Mouse (Mus musculus) heart, adult 2 months (tissue): ENCODE data around the gene Mid1ip1. TPM values are rescaled to one million over a fixed set of nuclear protein-coding genes. Genes with fewer than 3 reads are reported as not detected.

Experiments used
- DNase-seq, 2 experiments: peaks; one replicate each; pipeline ENCODE4 v3.0.0; 2021
- H3K27ac ChIP-seq: fragments of 200-600 bp; 2 replicates; pipeline ENCODE4 v1.8.1; 2022
- H3K27me3 ChIP-seq: fragments of 200-500 bp; 2 replicates; pipeline ENCODE4 v1.6.1; 2012; ENCODE audit warnings: mild to moderate bottlenecking, low read length, inconsistent platforms, mixed read lengths; ENCODE audit not compliant: control insufficient read depth, insufficient read depth
- H3K36me3 ChIP-seq: fragments of 200-500 bp; 2 replicates; pipeline ENCODE4 v1.6.1; 2012; ENCODE audit warnings: low read length, inconsistent platforms; ENCODE audit not compliant: control insufficient read depth, insufficient read depth
- H3K4me1 ChIP-seq: fragments of 200-500 bp; 2 replicates; pipeline ENCODE4 v1.6.1; 2011; ENCODE audit warnings: low read length; ENCODE audit not compliant: control insufficient read depth, insufficient read depth
- H3K4me3 ChIP-seq: fragments of 200-600 bp; 2 replicates; pipeline ENCODE4 v1.8.1; 2022
- H3K79me2 ChIP-seq: fragments of 200-500 bp; replicated peaks from 2 replicates; pipeline ENCODE4 v1.6.1; 2012; ENCODE audit warnings: mild to moderate bottlenecking, inconsistent platforms, low read length, moderate library complexity, mixed read lengths; ENCODE audit not compliant: control insufficient read depth, insufficient read depth
- H3K9ac ChIP-seq: fragments of 200-500 bp; 2 replicates; pipeline ENCODE4 v1.6.1; 2012; ENCODE audit warnings: low read depth, mild to moderate bottlenecking, control low read depth, inconsistent platforms, low read length, mixed read lengths
- CTCF ChIP-seq: fragments of 200-600 bp; IDR thresholded peaks from 2 replicates; pipeline ENCODE4 v1.8.1; 2022; ENCODE audit warnings: antibody characterized with exemption, mild to moderate bottlenecking, moderate library complexity
- EP300 ChIP-seq: fragments of 200-500 bp; IDR thresholded peaks from 2 replicates; pipeline ENCODE4 v1.6.1; 2011; ENCODE audit warnings: low read depth, low read length, control low read depth; ENCODE audit not compliant: insufficient read depth
- POLR2A ChIP-seq: fragments of 200-500 bp; IDR thresholded peaks from 2 replicates; pipeline ENCODE4 v1.6.1; 2011; ENCODE audit warnings: mild to moderate bottlenecking, low read depth, low read length, control low read depth; ENCODE audit not compliant: insufficient read depth
- WGBS: fragments of 180-500 bp; shearing (Covaris S2); methylation state at CpG from one replicate; pipeline ENCODE4 v1.1.7; 2018; 5-methylcytosine and 5-hydroxymethylcytosine counted together
- intact Hi-C: fragments of 180-260 bp; cut with DNase I; formaldehyde crosslinking; loops from one replicate; pipeline ENCODE4 v1.15.1; 2025
- polyA plus RNA-seq: library from polyadenylated mRNA; depleted of rRNA; stranded (reverse); fragments of >200 nt; gene quantifications from 2 replicates; pipeline ENCODE4 v1.2.3, GENCODE M21; 2012; rRNA removed
- total RNA-seq, 2 experiments: library from RNA; stranded (reverse); gene quantifications; 2 replicates each; pipeline ENCODE4 v1.2.3; 2021

Mid1ip1 gene
- total and polyA plus RNA-seq, 3 experiments = 61.3 to 214 (median 63.3) TPM

- WGBS = 68% methylated on average over 1 of the region's 1 CpGs
These were observed 20.1 kb downstream of the Mid1ip1 start for GRCm38 (mm10) chrX:10734874-10735273.

GRCm38 (mm10) chrX:10758866-10759265, 44.1 kb downstream of the Mid1ip1 start:
- no peak for TF ChIP-seq EP300
- TF ChIP-seq POLR2A = no peak
- TF ChIP-seq CTCF = no peak
- H3K4me1 ChIP-seq = no peaks in the 10 kb centered on the region
- intact Hi-C loops = loop anchor here (5.0 kb wide), 2 partner anchors 42 to 53 kb away; partner anchors contain the start of gene Mid1ip1
- no peaks in the 10 kb centered on the region for H3K27me3 ChIP-seq
- 46% methylated on average over 4 of the region's 4 CpGs for WGBS
- H3K36me3 ChIP-seq = no peaks in the 10 kb centered on the region
- no peaks in the 10 kb centered on the region for H3K79me2 ChIP-seq
- H3K27ac ChIP-seq = peak overlapping the region; percentile 62
- H3K4me3 ChIP-seq = no peak overlapping the region
- no peak overlapping the region for H3K9ac ChIP-seq
- DNase-seq = peak in 1 of 2 experiments; percentile 17

More at GRCm38 (mm10) chrX:10734874-10735273, 20.1 kb downstream of the Mid1ip1 start:
- intact Hi-C loops = no loop called here
- TF ChIP-seq POLR2A (no peak), EP300 (no peak), CTCF (no peak)
- Histone ChIP-seq H3K36me3 (no peaks in the 10 kb centered on the region), H3K9ac (no peak overlapping the region), H3K4me1 (peaks cover 1% of the 10 kb centered on the region), H3K79me2 (no peaks in the 10 kb centered on the region), H3K27ac (no peak overlapping the region), H3K27me3 (no peaks in the 10 kb centered on the region), H3K4me3 (no peak overlapping the region)
- no peak for DNase-seq

GRCm38 (mm10) chrX:10763476-10764016, 48.7 kb downstream of the Mid1ip1 start:
- TF ChIP-seq CTCF (no peak), POLR2A (no peak), EP300 (no peak)
- no peaks in the 10 kb centered on the region for H3K36me3 ChIP-seq
- no peaks in the 10 kb centered on the region for H3K27me3 ChIP-seq
- H3K4me1 ChIP-seq = no peaks in the 10 kb centered on the region
- WGBS = 50% methylated on average over 10 of the region's 10 CpGs
- H3K4me3 ChIP-seq = no peak overlapping the region
- intact Hi-C loops = no loop called here
- no peak overlapping the region for H3K27ac ChIP-seq
- no peaks in the 10 kb centered on the region for H3K79me2 ChIP-seq
- DNase-seq = no peak
- H3K9ac ChIP-seq = no peak overlapping the region

Other genes starting within 250 kb of the Mid1ip1 start
- 100 to 1,000 TPM; 120 to 128 TPM for gene Tspan7, start 229.9 kb upstream of the Mid1ip1 start, total RNA-seq
- gene Tspan7, start 229.9 kb upstream of the Mid1ip1 start, polyA plus RNA-seq = 150 and 197 TPM in 2 replicates